Mouse (Mus musculus) left cerebral cortex, adult 9 months (tissue): ENCODE results near the gene Smagp.
"Not testable (repeated sequence)": the region's sequence is repeated elsewhere in the genome, so short reads cannot be mapped to it uniquely, and the experiment has no call there.

Experiments used
- DNase-seq, 2 experiments: peaks; one replicate each; pipeline ENCODE4 v3.0.0; 2022; ENCODE audit warnings: low spot score in 2 of 2

Smagp gene

DNA sequence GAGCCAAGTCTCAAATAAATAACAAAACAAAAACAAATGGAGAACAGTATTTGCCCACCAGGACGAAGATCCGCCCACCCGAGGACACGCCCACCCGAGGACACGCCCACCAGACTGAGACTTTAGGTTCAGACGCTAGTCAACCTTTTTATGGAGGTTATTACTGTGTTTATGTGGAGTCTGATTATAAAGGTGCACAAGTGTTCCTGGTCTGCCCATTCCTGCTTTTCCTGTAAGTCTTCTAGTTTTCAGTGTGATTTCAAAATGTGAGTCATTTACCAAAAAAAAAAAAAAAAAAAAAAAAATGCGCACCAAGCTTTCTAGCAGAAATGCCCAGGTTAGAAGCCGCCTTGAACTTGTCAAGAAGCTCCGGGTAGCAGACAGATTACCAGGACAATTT is 9.5 kb downstream of the Smagp start:
- DNase-seq: no peak

DNA sequence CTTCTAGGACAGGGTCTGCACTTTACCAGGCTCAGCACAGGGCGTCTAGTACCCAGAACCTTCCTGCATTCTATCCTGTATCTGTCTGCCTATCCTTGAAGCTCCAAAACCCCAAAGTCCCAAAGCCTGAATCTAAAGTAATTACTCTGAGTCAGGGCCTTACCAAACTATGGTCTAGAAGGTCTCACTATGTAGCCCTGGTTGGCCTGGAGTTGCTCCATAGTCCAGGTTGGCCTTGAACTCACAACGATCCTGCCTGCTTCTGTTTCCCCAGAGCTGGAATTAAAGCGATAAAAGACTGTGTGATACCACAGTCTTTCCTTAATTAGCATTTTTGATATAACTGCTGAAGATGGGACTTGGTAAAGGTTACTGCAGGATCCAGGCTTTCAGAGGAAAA is 12.3 kb downstream of the Smagp start:
- DNase-seq: no peak

DNA sequence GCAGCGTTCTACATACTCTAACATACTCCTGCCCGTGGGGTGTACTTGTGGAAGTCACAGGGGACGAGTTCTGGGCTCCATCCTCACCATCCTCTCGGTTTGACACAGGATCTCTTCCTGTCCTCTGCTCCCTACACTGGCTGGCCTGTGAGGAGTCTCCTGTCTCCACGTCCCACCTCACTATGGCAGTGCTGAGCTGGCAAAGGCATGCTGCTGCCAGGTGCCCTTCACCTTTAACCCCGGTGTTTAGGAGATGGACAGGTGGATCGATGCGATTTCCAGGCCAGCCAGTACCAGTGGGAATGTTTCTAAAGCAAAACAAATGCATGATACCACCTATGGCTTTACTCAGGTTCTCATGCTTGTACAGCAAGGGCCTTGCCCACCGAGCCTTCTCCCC is 13.0 kb downstream of the Smagp start:
- DNase-seq: no peak

DNA sequence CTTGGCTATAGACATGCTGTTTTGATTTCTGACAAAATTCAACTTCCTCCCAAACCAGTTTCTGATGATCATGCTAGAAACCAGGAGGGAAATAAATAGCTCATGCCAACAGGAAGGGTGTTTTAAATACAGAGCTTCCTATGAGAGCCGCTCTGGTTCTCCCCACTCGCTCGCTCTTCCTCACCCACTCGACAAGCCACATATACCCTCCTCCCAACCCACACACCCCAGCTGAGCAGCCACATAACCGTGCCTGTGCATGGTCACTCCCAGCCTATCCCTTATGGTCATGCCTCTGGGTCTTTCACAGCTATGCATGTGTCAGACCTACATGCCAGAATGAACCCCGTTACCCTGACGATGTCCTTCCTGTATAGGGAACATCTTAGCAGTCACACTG is 14.6 kb downstream of the Smagp start:
- DNase-seq: peak in 1 of 2 experiments; percentile 58

- DNase-seq: not testable (repeated sequence)
Measured at GRCm38 (mm10) chr15:100621671-100622070, 15.1 kb downstream of the Smagp start.

DNA sequence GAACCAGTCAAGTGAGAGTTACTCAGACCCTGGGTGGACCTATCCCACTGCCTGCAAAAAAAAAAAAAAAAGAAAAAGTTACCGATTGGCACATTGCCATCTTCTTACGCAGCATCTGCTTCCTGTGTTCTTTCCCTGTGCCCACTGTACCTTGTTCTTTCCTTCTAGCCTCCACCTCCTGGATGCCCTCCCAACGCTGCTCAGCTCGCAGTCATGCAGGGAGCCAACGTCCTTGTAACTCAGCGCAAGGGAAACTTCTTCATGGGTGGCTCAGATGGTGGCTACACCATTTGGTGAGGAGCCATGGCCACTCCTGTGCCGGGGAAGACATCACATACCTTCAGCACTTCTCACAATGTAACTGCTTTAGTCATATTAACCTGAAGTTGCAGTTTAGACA is 17.5 kb downstream of the Smagp start:
- DNase-seq: no peak

- DNase-seq: no peak
Measured at GRCm38 (mm10) chr15:100616221-100616620, 20.5 kb downstream of the Smagp start.

DNA sequence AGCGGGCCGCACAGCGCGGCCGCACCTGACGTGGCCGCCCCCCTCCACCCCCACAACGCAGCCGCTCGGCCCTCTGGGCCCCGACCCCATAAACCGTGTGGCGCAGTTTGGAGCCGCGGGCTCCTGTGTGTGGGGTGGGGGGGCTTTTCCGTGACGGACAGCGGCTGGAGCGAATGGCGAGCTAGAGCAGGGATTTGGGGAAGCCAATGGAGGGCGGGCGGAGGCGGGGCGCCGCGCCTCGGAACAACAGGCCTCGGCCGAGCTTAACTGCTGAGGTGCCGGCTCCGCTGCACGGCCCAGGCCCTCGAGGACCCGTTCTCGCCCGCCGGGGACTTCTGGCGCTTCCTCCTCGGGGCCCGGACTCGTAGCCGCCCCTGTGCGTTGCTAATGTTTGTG is 20.9 kb downstream of the Smagp start:
- DNase-seq: peak in 1 of 2 experiments; percentile 86

GRCm38 (mm10) chr15:100614996-100615824 is 21.5 kb downstream of the Smagp start, which contains the start of gene Dazap2:
Gene Dazap2, plus strand, starts transcription at chr15:100615349.
- DNase-seq: peak; percentile 95 to 97

DNA sequence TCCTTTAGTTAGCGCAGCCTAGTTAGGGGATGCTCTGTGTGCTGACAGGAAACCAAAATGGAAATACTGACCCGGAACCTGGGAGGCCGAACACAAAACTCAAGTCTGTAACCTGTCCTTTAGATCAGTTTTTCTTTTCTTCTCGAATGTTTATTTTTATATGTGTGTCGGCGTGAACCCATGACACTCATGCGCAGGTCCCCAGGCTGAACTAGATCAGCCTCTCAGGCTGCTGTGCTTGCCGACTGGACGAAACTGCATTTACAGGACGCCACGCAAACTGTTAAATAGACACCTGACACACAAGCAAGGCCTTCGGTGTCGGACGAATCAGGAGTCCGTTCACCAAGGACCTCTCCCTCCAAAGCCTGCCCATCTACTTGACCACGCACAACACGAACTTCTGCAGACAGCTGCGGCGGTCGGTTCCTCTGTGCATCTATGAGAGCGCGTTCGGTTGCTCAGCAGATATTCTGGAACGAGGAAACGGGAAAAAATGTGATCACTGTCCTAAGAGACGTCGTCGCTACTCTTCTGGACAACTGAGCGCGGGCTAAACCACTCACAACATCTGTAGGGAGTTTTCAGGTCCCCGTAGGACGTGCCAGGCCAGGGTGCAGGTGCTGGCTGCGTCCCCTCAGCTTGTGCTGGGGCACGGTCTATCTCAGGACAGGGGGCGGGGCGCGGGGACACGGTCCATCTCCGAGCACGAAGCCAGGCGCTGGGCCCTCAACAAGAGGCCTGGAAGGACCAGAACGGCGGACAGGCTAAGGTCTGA is 22.3 kb downstream of the Smagp start:
- no peak for DNase-seq

GRCm38 (mm10) chr15:100613584-100613983 is 23.2 kb downstream of the Smagp start:
- peak in 1 of 2 experiments; percentile 76 for DNase-seq

DNA sequence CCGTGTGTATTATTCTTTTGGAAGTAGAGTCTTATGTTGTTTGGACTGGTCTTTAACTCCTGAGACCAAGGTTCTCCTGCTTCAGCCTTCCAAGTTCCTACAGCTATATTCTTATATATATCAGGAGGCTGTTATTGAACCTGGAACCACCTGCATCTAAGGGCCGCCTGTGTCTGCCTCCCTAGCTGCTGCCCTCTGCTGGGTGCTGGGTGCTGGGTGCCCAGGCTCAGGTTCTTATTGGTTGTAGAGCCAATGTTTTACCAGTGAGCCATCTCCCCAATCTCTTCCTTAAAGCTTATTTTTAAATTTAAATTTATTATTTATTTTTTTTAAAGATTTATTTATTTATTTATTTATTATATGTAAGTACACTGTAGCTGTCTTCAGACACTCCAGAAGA is 24.3 kb downstream of the Smagp start:
- no peak for DNase-seq

DNA sequence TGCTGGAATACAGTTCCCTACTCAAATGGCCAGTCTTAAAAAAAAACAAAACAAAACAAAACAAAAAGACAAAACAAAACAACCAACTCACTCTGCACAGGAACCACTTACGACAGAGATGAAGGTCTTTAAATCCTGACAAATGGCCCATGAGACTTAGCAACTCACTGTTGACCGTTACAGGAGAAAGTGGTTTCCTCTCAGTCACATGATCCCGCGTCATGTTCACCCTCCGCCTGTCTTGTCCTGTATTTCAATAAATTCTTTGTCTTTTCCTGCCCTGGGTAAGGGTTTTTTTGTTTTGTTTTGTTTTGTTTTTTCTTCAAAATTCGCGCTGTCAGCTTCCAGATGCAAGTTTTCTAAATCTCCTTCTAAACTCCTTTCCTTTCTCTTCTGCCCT is 24.8 kb downstream of the Smagp start:
- no peak for DNase-seq

- not testable (repeated sequence) for DNase-seq
Measured at GRCm38 (mm10) chr15:100606677-100607076, 30.1 kb downstream of the Smagp start.

GRCm38 (mm10) chr15:100601669-100602068 is 35.1 kb downstream of the Smagp start:
- no peak for DNase-seq

DNA sequence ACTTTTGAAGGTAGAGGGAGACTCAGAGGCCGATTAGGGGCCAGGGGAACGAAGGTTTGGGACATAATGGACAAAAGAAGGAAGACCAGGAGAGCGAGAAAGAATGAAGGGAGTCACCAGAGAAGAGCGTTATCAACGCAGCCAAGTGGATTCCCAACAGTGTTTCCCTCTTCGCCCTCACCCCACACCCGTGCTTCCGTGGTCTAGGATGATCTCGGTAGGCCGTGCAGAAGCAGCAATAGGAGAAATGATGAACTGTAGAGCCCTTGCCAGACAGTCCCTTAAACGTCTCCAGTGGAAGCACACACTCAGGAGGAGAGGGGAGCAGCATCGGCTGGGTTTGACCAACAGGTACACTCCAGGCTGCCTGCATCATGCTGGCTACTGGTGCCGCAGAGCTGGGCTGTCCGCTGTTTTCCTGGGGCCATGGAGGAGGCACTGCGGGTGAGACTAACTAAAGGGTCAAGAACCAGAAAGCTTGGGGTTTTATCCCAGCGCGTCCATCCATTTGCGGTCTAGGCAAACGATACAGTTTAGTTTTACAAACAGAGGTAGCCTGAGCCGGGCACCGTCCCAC is 36.0 kb downstream of the Smagp start:
- DNase-seq: no peak

- peak in 1 of 2 experiments; percentile 69 for DNase-seq
Measured at GRCm38 (mm10) chr15:100600047-100600695, 36.6 kb downstream of the Smagp start.

DNA sequence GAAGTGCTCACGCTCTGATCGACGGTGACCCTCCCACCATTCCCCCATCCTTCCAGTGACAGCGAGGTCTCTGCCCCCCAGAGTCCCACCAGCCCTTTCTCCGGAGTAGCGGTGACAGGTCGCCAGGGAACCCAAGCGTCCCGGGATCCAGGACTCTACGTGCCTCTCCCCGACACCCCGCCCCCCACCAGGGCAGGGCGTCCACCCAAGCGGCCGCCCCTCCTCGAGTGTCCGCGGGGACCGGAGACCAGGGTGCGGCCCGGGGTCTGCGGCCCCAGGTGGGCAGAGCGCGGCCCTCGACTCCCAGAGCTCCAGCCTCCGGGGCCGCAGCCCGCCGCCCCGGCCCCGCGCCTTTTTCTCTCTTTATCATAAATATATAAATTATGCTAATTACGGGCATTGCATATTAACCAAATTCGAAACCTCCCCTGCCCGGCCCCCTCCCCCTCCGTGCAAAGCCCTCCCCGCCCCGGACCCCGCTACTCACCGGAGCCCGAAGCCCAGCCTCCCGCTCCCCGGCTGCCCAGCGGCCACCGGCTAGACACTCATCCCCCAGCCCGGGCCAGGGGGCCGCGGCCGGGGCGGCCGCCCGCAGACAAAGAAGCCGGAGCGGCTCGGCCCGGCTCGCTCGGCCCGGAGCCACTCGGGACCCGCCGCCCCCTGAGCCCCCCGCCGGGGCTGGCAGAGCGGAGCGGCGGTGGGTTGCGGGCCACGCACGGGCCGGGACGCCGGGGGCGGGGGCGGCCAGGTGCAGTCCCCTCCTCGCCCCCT is 37.3 kb downstream of the Smagp start, which contains the start of gene Pou6f1:
Pou6f1 (minus strand) TSS at position 709 of the 771 bp plus-strand sequence.
- DNase-seq: peak in 1 of 2 experiments; percentile 36

- DNase-seq: peak in 1 of 2 experiments; percentile 51
Measured at GRCm38 (mm10) chr15:100598883-100599275, 37.9 kb downstream of the Smagp start.

DNA sequence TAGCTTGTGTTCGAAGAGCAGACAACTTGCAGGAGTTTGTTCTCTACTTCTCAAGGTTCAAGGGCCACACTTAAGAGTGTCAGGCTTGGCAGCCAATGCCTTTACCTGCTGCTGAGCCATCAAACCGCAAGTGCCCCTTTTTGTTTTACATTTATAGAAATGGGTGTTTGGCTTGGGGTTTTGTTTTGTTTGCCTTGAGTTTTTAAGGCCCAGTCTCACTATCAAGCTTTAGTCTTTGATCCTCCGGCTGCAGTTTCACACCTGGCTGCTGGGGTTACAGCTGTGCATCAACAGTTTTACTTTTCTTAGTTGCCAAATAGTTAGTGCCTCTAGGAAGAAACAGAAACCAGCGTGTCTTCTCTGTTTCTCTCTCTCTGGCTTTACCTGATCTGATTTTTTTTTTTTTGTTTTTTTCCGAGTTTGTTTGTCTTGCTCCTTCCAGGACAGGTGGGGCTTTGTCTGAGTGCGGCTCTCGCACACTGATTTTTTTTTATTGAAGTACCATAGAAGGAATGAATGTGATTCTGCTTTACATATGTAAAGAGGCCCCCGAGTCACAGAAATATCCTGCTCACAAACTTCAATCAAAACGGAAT is 38.4 kb downstream of the Smagp start:
- DNase-seq: no peak

DNA sequence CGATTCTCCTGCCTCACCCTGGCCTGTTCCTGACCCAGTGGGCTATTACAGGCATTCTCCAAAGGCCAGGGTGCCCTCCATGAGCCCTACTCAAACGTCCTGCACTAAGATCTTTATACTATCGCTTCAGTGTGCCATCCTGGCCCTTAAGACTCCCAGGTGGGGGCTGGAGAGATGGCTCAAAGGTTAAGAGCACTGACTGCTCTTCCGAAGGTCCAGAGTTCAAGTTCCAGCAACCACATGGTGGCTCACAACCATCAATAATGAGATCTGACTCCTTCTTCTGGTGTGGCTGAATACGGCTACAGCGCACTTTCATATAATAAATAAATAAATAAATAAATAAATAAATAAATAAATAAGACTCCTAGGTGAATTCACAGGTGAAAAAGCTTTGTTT is 43.9 kb downstream of the Smagp start:
- DNase-seq: no peak
